Mouse (Mus musculus): ENCODE results near the gene Exoc6. TPM values are rescaled to one million over a fixed set of nuclear protein-coding genes. Genes with fewer than 3 reads are reported as not detected.
"Not testable (repeated sequence)": the region's sequence is repeated elsewhere in the genome, so short reads cannot be mapped to it uniquely, and the experiment has no call there.

Exoc6 gene
- polyA plus RNA-seq, 1 experiment = 11.2 TPM

DNA sequence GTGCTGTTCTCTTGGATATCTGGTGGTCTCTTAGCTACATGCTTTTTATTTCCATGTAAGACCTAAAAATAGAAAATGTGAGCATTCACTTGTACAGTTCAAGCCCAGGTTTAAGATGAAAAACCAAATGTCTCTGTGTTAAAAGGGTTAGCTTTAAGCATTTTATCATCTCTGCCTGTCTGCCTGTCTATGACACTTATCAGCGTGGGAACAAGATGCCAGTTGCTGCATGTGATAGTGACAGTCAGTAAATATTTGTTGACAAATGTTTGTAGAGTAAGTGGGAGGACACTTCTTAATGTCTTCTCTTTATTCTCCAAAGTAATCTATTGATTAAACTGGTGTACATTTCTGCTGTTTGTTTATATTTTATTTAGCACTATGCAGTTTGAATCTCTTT, 12.5 kb upstream of the Exoc6 start:
- no peak for DNase-seq (ENCODE audit: low read depth)

DNA sequence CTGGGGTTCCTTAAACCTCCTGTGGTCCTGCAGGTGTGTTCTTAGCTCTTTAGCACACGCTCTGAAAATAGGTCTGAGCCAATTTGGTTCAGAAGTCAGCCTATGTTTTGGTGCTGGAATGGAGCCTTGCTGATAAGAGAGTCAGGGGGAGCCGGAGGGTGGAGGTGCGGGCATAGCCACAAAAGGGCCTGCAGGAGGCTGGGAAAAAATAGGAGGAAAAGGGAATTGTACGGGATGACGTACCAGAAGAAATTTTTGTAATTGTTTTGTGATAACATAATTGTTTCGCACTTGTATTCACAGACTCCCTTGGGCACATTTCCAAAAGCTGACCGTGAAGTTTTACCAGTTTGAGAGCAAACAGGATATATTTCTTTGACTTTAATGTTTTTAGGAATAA, 10.0 kb upstream of the Exoc6 start:
- no peak for DNase-seq (ENCODE audit: low read depth)

DNA sequence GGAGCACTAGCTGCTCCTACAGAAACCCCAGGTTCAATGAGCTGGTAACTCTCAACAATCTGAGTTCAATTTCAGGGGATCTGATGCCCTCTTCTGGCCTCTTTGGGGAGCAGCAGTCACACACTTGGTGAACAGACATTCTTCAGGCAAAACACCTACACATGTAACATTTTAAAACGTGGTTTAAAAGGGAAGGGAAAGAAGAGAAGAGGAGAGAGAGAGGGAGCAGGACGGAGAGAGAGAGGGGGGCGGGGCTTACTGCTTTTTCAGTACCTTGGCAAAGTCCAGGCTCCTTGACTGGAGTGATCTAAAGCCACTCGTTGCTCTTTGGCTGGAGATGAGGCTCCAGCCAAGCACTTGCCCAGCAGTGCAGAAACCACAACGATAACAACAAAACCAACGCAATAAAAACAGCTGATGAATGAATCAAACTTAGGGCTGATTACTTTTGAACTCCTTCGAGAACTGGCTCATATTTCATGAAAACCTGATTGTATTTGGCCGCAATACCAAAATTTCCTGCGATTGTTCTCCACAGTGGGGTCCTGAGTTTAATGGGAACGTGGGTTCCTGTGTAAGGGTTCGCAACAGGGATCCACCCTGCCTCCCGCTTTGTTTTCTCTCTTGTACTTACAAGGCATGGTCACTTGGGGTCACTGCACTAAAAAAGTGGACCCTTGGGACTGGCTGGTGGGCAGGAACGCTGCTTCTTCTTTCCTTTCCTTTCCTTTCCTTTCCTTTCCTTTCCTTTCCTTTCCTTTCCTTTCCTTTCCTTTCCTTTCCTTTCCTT, 6.5 kb upstream of the Exoc6 start:
- no peak for DNase-seq (ENCODE audit: low read depth)

DNA sequence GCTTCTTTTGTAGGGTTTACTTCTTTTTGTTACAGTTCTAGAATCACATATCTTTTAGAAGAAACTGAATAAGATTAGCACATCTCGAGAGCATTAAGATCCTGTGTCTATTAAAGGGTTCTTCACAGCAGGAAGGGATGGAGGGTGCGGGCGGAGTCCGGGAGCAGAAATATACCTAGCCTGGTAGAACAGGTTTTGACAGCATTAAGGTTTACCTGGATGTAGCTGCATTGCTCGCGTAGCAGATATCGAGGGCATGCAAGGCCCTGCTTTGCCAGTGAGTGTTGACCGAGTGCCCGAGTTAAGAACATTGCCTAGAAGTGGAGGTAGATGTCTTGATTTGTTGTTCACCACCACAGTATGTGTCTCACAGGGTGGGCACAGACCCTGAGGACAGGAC, 5.7 kb upstream of the Exoc6 start:
- DNase-seq (ENCODE audit: low read depth) = no peak

DNA sequence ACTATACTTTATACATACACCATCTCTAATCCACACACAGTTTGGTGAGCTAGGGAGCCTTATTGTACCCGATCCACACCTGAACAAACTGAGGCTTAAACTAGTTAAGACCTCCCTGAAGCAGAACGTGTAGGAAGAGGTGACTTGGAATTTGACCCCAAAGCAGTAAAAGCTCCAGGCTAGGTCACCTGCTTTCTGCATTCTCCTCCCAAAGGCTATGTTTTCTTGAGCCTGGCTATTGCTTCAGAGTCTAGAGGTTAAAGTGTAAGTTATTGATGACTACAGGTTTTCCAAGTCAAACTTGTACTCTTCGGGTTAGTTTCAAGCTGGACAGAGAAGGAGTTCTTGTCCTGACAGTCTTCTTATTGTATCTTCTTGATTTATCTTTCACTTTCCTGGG, 5.0 kb upstream of the Exoc6 start:
- no peak for DNase-seq (ENCODE audit: low read depth)

DNA sequence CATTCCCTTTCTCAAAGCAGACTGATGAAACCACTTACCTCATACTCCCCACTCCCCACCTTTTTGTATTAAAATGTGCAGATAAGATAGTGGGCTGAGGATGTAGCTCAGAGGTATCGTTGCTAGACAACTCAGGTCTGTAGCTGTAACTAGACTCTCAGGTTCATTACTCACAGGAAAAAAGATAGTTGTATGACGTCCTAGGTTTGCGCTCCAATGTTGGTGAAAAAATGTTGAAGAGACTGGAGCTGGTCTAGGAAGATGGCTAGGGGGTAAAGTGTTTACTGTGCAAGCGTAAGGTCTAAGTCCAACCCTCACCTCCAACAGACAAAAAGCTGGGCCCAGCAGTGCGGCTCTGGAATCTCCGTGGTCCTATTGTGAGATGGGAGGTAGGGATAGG, 4.5 kb upstream of the Exoc6 start:
- DNase-seq (ENCODE audit: low read depth) = no peak

DNA sequence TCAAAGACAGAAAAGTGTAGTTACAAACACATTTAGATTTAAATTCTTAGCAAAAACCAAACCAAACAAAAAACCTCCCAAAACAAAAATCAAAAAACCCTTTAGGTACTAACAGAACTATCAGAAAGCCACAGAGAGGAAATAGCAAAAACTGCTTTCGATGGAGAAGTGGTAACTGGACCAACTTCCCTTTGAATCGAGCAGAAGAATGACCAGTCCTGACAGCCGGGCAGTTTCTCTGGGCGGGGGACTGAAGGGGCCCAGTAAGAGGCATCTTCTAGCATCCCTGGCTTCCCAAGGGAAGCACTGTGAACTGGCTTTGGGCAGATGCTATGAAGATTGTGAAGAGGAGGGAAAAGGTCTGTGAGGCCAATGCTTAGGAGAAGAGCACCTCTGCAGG, 3.4 kb upstream of the Exoc6 start:
- no peak for DNase-seq (ENCODE audit: low read depth)

DNA sequence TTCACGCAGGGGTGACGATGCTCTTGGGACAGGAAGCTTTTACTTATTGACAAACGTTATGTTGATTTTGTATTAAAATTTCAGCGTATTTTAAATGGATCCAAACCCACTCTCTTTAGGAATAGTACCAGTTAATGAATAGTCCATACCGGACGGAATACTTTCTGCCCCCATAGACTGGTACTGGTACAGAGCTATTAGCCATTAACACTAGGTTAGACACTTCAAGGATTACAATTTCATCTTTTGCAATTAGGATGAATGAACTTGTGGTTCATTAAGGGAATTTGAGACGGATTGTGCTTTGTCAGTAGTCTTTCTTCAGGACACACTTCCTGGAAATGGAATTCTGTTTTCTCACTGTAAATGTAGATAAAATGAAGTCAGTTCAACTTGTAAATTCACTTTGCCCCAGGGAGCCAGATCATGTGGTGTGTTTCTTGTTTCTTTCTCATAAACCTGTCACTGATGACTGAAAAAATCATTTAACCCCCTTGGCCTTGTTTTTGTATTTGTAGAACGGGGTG, 885 bp downstream of the Exoc6 start:
- DNase-seq (ENCODE audit: low read depth) = no peak

DNA sequence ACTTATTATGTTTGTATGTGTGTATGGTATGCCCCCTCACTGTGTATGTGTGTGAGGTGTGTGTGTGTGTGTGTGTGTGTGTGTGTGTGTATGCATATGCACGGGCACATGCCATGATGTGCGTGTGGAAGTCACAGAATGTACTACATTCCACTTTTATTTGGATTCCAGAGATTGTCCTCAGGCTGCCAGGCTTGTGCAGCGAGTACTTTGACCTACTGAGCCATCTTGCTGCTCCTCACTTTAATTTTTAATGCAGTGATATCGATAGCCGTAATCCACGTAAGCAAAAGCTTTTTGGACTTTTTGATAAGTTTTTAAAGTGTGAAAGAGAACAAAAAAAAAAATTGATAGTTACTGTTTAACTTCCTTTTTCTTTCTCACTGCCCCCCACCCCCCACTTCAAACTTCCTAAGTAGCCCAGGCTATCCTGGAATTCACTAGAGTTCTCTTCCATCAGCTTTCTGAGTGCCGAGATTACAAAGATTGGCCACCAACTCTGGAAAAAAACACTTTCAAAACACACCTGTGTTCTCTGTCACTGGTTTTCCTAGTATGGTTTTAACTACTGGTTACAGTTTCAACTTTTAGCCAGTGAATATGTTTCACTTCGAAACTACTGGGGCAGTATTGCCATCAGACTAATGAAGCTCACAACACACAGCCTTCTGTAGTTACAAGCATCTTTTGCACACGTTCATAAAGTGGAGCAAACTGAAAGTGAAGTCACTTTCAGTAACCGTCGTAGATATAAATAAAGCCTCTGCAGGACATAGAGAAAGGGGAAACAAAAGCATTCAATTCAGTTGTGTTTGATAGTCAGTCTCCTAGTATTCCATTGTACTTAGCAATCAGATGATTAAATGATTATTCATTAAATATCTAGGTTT, 3.4 kb downstream of the Exoc6 start:
- DNase-seq (ENCODE audit: low read depth) = no peak

DNA sequence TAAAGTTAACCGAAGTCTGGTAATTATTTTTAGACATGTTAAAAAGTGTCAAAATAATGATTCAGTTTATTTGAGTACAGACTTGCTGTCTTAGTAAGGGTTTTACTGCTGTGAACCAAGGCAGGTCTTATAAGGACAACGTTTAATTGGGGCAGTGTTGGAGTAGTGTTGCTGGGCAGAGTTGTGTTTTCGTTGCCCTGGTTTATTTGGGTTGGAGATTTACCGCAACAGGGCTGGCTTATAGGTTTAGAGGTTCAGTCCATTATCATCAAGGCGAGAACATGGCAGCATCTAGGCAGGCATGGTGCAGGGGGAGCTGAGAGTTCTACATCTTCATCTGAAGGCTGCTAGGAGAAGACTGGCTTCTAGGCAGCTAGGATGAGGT, 4.0 kb downstream of the Exoc6 start:
- not testable (repeated sequence) for DNase-seq (ENCODE audit: low read depth)

DNA sequence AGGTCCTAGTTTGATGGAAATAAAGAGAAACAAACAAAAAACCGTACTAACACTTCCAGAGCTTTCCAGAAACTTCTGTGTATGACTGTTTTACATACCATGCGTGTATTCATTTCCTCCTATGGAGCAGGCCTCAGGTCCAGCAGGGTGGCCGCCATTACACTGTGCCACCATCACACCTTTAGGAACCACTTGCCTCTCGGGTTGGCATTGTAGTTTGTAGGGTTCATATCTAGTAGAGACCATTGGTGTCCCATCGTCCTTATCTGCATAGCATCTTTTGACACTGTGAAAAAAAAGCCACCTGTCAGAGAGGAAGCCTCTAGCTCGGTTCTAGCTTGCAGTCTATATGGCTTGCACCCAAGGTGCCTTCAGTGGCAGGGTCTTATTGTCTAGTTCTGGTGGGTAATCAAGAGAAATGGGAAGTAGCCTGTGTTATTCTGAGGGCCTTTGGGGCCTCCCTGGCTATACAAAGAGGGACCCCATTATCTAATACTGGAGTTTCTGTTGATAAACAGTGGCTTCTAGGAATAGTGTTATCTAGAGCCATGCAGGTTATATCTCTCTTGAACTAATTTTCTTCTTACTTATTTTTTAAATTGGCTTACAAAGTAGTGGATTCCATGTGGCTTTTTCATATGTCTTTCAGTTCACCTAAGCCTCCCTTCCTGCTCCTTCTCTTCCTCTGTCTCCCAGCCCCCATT, 5.8 kb downstream of the Exoc6 start:
- no peak for DNase-seq (ENCODE audit: low read depth)

DNA sequence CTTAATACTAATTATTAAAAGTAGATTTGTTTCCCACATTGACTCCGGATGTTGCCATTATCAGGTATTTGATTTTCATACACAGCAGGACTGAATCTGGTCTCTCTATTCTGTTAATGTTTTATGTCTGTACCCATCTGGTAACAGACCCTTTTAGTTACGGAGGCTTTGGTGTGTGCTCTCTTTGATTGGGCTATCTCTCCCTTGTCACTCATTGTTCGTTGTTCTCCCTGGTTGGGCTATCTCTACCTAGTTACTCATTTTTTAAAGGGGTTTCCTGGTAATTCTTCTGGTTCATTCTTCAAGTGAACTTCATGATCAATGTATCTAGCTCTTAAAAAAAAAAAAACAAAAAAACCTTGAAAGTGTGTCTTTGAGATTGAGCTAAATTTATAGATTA, 7.7 kb downstream of the Exoc6 start:
- DNase-seq (ENCODE audit: low read depth) = no peak

DNA sequence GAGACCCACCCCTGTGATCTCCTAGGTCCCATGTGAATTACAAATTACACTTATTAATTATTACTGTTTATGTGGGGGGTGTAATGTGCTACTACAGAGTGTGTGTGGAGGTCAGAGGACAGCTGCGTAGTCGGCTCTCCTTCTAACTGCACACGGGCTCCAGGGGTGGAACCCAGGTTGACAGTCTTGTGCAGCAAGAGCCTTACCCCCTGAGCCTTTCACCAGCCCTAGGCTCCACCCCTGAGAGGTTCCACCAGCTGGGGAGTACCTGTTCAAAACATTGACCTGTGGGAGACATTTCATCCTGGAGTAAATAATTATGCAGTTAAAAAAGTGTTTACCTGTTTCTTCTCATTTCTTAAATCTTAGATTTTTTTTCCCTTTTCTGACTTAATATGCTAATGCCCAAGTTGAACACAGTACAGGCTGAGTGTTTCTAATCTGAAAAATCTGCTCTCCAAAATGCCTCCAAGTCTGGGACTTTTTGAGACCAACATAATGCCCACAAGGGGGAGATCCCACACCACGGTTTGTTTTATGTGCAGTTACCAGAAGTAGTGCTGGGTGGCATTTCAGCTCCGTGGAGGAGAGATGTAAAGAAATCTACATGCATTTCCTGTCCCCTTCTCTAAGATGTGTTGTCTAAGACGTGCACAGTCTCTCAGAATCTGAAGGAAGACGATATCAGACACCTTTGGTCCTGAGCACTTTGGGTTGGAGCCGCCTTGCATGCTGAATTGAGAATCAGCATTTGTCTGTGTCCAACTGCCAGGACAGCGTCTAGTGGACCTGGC, 9.3 kb downstream of the Exoc6 start:
- no peak for DNase-seq (ENCODE audit: low read depth)

DNA sequence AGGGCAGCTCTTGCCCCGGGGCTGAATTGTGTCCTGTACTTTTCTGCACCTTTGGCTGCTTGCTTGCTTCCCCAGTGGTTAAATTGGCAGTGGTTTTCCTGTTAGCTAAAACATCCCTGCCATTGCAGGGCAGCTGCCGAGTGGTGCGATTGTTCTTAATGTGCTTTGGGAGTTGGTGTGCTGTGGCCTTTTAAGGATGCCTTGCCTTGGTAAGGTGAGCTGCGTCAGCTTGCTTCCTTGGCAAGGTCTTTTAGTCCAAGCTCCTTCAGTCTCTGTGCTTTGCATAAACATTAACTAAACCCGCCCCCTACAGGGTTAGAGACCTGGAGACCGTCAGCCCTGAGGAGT, 9.8 kb downstream of the Exoc6 start:
- DNase-seq (ENCODE audit: low read depth) = no peak

DNA sequence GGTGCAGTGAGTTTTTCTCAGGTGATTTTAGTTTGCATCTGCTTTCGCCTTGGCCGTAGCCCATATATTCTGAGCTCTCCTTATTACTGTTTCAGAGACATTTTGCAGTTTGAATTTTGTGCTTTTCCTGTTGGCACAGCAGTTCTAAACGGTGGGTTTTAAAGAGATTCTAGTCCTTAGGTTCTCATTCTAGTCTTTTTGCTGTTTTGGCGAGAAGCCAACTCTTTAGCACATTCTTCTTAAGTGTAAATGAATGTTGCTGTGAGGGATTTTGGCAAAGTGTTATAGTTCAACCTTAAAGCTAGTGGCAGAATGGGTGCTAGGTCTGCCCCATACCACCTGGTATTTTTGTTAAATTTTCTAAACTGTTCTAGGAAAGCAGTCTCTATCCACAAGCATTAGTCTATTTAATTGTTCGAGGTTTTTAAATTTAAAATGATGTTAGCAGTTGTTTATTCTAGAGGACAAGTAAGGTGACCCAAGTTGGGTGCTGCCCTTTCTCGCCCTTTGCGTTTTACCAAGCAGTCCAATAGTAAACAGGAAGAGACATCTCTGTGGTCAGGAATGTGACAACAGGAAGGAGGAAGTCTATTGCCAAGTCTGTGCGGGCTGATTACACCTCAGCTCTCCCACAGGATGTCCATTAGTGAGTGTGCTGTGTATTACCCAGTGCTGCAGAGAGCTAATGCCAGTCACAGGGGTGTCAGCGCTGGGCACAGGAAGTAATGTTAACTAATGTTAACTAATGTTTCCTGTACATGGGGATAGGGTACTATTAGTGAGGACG, 11.1 kb downstream of the Exoc6 start:
- no peak for DNase-seq (ENCODE audit: low read depth)

DNA sequence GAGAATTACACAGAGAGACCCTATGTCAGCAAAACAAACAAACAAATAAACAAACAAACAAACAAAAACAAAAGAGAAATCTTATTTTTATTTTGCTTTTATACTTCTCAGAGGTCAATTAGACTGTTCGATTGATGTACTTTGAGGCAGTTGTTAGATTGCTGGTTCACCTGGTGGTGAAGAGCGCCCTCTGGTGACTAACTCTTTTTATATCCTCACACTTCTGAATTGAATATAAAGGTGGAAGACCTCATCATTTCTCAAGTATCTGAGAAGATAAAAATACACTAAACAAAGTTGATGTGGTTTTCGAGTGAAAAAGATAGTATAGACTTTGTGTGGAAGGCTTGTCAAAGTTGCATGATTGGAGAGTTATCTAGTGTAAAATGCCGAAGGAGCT, 13.5 kb downstream of the Exoc6 start:
- DNase-seq (ENCODE audit: low read depth) = no peak

DNA sequence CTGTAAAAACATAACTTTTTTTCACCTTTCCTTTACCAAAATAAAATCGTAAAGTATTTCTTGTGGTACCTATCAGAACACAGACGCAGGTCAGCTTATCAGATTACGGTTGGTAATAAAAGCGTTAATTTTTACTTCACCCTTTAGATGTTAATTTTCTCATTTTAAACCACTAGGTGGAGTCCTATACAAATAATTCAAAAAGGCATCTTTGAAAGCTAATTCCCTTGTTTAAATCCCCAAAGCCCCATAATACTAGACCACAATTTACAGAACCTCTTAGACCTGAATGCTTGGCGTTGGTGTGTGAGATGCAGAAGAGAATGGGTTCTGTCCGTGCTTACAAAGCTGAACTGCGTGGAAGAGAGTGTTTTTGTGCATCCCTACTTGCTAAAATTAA, 15.6 kb downstream of the Exoc6 start:
- DNase-seq (ENCODE audit: low read depth) = no peak

DNA sequence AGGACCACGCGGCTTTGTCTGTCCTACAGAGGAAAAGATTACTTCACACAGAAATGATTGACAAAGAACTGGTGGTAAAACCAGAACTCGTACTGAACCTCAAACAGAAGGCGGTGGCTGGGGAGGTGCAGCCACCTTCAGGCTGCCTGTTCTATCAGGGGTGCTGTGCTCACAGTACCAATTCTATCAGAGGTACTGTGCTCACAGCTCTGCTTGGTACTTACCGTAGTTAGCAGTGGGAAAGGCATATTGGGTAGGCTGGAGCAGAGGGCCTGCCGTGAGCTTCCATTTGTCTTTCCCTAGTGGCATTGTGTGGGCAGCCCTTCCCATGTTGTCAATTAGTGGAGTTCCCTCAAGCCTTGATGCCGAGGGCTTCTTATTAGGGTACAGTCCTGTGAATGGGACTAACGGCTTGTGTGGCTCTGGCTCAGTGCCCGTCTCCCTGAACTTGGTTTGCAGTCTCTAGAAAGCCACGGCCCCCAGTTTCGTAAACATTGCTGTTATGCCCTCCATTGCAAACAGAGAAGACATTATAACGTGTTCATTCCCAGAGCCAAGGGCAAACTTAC, 19.1 kb downstream of the Exoc6 start:
- DNase-seq (ENCODE audit: low read depth) = no peak

DNA sequence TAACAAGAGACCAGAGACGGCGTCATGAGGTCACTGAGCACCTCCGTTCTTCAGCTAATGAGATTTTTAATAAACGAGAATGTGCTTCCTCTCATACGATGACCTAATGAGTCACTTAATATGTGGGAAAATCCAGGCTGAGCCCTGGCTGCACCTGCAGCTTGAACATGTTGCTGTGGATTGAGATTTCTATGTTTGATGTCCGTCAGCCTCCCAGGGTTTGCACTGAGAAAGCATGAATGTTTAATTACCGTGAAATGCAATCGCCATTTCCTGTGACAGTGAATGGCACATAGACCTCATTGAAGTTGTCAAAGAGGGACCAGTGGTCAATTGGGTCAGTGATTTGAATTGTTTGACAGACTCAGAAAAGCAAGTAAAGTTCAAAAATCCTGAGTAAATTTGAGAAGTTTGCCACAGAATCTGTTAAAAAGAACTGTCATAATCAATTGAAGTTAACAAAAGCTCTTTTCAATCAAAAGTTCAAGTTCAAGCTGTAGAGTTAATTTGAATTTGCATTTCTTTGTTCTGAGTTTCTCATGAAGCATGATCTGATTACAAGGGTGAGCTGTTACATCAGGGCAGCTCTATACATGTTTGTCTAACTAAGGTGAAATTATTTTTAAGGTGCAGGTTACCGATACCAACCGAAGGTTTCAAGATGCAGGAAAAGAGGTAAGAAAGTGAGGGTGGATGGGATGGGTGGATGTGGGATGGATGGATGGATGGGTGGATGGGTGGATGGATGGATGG, 20.9 kb downstream of the Exoc6 start:
- DNase-seq (ENCODE audit: low read depth) = no peak

DNA sequence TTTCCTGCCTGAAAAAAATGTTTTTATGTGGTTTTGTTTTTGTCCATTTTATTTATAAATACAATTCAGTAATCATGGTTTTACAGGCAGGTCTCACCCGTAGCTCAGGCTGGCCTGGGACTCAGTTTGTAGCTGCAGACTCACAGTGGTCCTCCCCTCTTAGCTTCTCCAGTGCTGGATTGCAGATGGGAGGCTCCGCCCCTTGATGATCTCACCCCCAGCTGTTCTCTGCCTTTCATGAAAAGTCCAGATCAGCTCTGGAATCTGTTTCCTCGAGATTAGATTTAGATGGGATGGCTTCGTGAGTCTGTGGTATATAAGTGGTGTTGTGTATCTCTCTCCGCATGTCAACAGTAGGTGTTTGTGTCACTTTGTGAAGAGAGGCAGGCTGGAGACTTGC, 24.6 kb downstream of the Exoc6 start:
- DNase-seq (ENCODE audit: low read depth) = no peak
